Mouse (Mus musculus) CH12F3 (cell line): ENCODE data around the gene Trappc1.
"Not testable (repeated sequence)": the region's sequence is repeated elsewhere in the genome, so short reads cannot be mapped to it uniquely, and the experiment has no call there.

Experiments used
- in situ Hi-C: fragments of 300-500 bp; cut with MboI; formaldehyde crosslinking; loops from 2 replicates; pipeline ENCODE4 v1.14.3; 2020; ENCODE audit warnings: low sequenced_read_pairs

Gene Trappc1

DNA sequence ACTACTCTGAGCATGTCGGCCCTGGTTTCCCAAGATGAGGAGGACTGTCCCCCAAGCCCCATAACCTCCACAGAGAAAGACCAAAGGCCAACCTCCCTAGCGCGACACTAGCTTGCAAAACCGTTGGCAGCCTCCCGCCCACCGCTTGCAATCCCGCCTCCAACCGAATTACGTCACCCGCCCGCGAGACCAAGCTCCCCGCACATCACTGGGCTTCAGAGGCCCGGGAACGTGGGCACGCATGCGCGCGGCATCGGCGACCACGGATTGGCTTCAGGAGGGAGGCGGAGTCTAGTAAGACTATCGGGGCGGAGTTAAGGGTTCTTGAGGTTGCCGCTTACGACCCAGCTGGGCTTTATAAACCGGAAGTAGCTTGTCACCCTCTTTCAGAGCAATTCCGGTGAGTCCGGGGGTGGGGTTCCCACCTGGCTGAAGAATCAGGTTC, at the start of gene Trappc1, which contains the start of gene Cntrob:
Gene Trappc1, plus strand, starts transcription at position 314 of the 445 bp plus-strand sequence.
Gene Cntrob, minus strand, starts transcription at position 109 of the 445 bp plus-strand sequence.
- in situ Hi-C loops, result no loop called here

DNA sequence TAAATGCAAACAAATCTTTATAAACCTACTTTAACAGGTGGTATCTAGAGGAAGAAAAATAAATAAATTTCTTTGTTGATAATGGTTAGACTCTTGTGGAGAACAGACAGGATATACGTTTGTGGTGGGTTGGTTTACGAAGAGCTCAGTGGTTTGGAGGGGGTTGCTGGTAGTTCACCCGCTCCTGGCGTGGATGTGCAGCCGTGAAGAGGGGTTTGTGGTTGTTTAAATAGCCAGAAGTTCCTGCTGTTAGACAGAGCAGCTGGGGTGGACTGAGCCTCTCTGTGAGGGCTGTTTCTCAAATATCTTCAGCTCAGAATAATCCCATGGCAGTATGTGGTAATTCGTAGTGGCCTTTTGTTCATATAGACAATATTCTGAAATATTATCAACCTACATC, 48.1 kb upstream of the Trappc1 start:
- in situ Hi-C loops, result no loop called here

DNA sequence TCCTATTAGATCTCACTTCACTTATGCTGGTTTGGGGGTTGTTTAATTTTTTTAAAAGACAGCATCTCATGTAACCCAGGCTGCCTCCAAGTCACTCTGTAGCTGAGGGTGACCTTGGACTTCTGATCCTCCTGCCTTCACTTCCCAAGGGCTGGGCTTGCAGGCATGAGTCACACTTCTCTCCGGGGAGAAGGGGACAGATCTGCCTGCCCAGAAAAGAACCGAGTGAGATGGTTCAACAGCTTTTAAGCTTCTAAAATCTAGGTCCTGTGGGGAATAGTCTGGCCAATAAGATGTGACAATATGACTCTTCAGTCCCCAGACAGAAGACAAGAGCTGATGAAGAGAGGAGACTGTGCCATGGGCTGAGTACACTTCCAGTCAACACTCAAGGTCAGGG, 47.7 kb upstream of the Trappc1 start:
- in situ Hi-C loops, result no loop called here

DNA sequence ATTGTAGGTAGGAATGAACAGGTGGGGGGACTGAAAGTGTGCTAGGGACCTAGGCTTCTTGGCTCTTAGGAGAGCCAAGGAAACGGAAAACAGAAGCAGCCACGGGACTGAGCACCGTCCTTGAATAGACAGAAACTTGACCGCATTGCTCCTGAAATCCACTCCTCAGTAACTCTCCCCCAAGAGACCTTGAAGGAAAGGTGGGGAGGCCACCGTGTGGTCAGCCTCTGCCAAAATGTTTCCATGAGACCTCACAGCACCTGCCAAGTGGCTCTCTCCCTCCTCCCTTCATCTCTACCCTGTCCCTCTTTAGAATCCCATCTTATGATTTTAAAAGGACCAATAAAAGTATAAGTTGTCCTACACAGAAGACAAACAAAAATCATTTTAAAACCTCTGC, 46.5 kb upstream of the Trappc1 start:
- in situ Hi-C loops, result no loop called here

DNA sequence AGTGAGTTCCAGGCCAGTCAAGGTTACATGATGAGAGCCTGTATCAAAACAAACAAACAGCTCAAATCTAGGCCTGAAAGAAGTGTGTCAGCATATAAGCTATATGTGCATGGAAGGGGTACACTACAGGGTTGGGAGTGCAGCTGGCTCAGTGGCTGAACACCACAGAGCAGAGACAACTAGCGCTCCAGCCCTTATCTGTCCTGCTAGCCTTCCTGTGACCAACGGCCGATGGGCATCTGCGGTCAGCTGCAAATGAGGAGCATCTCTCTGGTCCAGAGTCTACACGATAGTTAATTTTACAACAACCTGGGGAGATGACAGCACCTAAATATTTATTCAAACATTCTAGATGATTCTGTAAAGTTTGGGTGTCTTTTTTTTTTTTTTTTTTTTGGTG, 32.7 kb upstream of the Trappc1 start:
- in situ Hi-C loops, result no loop called here

DNA sequence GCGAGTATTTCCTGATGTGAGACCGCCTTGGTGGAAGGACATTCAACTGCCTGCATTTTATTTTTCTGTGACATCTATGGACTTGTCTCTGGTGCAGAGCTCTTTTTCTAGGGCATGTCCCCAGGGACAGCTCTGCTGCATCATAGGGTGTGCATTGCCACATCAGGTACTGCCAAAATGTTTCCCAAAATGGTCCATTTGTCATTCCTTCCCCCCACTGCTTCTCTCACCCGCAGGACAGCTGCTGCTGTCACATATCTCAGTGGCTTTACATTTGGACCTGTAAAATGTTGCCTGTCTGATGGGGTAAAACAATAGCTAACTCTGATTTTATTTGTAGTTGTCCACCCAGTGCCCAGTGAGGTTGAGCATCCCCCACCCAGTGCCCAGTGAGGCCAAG, 28.5 kb upstream of the Trappc1 start:
- in situ Hi-C loops, result no loop called here

DNA sequence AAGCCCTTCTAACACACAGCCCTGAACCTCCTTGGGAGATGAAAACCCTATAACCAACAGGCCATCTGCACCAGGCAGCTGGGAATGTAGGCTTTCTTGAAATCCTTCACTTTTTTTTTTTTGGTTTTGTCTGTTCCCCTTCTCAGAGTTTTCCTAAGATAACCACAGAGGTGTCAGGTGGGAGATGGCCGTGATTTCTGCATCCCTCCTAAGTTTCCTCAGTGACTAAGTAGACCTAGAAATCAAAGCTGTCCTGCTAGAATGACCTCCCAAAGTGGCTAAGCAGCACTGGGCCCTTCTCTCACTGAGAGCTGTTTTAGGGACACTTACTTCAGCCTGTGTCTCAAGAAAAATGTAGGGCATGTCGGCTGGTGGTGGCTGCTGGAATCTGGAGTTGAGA, 26.0 kb upstream of the Trappc1 start:
- in situ Hi-C loops, result no loop called here

DNA sequence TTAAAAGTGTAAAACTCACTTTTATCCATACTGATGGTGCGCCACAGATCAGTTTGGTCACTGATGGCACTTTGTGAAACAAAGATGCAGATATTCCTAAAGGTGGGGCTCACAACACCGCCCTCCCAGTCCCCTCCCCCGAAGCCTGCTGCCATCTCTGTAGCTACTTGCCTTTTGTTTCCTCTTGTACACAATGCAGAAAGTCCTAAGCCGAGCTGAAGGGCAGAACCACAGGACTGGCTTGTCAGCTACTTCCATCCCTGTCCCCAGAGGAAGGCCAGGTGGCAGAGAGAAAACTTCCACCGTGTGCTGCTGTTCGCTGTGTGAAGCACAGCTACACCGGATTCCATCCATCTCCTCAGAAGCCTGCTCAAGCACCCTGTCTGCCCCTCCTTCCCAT, 25.5 kb upstream of the Trappc1 start:
- in situ Hi-C loops, result no loop called here

DNA sequence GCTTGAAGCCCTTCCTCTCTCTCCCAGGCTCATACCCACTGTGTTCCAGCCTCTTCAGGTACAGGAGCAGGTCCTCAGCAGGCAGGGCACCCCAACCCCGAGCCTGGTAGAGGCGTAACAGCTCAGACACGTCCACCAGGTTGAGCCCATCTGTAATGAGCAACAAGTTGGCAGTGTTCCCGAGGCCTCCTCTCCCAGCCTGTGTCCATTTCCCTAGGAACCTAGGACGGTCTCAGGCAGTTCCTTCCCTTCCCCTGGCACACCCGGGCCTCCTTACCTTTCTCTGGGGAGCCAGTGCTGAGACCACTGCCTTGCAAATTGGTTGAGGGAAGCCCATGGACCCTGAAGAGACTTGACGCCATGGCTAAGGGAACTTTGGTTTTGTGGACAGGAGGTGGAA, 21.0 kb upstream of the Trappc1 start:
- in situ Hi-C loops, result no loop called here

DNA sequence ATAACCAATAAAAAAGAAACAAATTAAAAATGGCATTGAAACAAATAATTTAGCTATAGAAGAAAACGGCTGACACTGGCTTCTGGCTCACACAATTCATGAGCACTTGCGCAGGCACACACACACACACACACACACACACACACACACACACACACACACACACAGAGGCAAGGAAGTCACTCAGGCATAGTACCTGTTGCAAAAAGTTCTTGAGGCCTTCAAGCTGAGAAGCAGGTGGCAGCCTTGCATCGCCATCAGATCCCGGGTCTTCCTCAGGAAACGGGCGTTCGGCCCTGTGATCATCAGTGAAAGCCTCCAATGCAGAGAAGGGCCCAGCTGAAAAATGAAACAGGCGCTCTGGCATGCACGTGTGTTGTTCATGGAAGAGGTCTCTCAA, 18.5 kb upstream of the Trappc1 start:
- in situ Hi-C loops, result no loop called here

DNA sequence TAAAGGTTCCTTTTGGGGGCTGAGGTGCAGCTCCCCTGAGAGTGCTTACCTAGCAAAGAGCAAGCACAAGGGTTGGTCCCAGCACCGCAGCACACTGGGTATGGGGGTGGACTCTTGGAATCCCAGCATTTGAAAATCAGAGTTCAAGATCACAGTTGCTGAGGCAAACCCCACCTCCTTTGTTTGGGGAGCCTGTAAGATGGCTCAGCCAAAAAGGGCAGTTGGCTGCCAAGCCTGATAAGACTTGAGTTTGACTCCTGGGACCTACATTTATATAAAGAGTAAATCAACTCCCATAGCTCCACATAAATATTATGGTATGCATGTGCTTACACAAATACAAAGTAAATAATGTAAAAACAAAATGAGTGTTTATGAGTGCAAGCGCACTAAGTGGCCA, 17.7 kb upstream of the Trappc1 start:
- in situ Hi-C loops, result no loop called here

DNA sequence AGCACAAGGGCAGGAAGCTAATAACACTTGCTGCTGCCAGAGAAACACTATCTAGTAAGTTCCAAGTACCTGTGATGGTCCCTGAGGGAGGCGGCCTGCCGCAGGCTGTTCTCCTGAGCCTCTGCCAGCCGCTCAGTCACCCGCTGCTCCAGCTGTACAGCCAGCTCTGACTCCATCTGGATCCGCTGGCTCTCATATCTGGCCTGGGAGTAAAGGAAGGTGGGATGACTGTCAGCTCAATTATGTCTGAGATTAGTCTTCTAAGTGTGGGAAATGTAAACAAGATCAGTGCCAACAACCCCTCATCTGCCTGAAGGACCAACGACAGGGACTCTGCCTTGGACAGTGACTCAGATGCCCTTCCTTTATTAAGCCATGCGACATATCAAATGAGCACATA, 12.5 kb upstream of the Trappc1 start:
- in situ Hi-C loops, result no loop called here

DNA sequence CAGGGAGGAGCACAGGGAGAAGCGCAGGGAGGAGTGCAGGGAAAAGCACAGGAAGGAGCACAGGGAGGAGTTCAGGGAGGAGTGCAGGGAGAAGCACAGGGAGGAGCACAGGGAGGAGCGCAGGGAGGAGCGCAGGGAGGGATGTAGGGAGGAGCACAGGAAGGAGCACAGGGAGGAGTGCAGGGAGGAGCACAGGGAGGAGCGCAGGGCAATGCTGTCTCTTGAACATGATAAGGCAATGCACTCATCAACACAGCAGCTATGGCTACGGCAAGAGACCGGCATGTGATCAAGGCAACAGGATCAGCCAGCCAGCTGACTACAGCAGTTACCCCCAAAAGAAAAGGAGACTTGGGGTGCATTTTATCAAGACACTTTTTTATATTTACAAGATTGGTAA, 7.4 kb upstream of the Trappc1 start:
- in situ Hi-C loops, result no loop called here

DNA sequence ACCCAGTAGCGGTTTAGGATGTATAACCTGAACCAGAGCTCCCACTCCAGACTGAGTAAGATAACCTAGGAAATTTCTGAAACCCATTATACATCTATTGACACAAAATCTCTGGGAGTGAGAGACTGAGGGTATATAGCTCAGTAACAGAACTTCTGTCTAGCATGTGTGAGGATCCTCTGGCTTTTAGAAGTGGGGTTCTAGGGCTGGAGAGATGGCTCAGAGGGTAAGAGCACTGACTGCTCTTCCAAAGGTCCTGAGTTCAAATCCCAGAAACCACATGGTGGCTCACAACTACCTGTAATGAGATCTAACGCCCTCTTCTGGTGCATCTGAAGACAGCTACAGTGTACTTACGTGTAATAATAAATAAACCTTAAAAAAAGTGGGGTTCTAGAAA, 5.8 kb upstream of the Trappc1 start:
- in situ Hi-C loops, result not testable (repeated sequence)

DNA sequence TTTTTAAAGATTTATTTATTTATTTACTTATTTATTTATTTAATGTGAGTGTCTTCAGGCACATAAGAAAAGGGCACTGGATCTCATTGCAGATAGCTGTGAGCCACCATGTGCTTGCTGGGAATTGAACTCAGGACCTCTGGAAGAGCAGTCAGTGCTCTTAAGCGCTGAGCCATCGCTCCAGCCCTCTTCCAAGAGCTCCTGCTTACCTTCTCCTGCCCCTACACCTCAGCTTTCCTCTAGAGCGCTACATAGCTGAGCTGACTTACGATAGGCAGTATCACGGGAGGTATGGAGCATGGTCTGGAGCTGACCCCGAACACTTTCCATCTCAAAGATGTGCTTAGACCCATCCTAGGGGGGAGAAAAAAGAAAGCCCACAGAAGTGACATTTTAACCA, 2.2 kb upstream of the Trappc1 start:
- in situ Hi-C loops, result no loop called here

DNA sequence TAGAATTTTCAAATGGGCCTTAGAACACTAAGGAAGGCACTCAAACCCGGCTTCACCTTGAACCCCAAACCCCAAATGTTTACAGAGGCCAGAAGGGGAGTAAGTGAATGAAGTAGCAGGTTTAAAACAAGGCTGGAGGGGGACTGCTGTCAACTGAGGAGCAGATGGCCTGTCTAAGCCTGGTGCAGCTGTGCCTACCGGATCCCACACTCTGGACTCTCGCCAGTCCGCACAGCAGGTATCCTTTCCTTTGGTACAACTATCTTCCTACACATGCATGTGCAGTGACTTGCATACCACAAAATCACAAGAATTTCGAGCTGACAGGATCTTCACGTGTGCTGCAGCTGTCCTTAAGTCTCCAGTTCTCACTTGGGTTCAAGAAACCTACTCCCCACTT, 1.8 kb upstream of the Trappc1 start:
- in situ Hi-C loops, result no loop called here

DNA sequence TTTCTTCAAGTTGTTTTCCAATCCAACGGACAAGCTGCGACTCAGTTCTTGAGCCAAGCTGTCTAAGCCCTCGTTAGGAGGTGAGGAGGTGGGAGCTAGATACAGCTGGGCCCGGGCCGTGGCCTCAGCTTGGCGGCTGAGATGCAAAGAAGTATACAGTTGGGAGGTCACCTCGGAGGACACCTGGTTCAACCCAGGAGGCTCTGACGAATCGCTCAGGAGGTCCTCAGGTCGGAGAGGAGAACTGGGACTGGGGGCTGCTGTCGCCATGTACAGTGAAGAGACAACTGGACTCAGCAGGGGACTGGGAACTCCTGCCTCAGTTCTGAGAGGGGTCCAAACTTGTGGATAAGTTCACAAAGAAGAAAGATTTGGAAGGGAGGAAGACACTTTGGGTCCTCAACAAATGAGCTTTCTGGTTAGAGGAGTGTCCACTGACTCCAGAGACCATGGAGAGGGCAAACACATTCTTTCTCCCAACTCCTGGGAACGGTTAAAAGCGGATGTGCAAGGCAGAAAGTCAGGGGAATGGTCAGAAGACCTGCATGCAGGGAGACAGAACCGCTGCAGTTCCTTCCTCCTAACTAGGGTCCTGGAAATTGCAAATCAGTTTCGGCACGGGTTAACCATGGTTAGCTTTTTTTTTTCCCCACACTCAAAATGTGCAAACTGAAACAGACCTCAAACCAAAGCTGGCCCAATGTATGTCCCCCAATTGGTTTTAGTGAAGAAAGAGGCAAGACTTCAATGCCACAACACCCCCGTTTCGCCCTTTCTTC, 898 bp upstream of the Trappc1 start:
- in situ Hi-C loops, result no loop called here

DNA sequence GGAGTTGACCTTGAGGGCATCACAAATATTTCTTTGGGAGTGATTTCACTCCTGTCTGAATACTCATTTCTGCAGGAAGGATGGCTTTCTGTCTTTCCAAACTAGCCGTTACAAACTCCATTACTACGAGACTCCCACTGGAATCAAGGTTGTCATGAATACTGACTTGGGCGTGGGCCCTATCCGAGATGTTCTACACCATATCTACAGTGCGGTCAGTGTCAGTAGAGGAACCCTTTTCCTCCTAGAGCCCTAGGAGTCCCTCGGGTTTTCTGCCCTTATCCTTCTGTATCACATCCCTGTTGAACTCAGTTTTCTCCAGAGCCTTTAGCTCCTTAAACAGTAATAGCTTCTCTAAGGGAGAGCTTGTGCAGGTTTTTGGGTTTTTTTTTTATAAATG, 969 bp downstream of the Trappc1 start:
- in situ Hi-C loops, result no loop called here

DNA sequence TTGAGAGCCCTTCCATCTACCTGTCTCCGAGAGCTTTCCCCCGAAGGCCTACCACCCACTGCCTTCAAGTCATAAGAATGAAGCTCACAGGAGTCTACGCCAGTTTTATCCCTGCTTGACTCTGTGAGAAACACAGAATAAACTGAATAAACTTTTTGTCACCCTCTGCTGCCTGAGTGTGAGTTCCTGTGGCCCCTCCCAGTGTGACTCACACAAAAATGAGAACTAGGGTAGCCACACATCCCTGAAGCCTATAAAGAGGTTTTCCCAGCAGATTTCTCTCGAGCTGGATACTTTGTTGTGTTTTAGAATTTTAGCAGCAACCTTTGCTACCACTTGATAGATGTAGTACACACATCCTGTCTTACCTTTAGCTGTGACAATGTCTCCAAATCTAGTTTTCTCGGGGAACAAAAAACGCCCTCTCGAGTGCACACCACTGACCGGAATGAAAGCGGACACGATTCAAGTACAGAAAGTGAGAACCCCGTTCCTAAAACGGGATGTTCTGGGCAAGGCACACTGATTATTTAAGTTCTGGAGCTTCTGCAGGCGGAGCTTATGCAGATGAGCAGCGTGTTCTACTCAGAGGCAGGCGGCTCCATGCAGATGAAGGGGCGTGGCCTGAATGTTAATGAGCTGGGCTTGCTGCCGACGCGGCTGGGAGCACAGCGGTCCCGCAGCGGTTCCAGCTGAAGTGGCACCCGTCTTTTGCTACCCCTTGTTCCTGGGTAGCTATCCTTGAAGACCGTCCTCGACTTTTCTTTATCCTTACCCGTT, 2.0 kb downstream of the Trappc1 start, which contains the start of gene Kcnab3:
Gene Kcnab3, plus strand, starts transcription at position 631 of the 780 bp plus-strand sequence.
- in situ Hi-C loops, result no loop called here

DNA sequence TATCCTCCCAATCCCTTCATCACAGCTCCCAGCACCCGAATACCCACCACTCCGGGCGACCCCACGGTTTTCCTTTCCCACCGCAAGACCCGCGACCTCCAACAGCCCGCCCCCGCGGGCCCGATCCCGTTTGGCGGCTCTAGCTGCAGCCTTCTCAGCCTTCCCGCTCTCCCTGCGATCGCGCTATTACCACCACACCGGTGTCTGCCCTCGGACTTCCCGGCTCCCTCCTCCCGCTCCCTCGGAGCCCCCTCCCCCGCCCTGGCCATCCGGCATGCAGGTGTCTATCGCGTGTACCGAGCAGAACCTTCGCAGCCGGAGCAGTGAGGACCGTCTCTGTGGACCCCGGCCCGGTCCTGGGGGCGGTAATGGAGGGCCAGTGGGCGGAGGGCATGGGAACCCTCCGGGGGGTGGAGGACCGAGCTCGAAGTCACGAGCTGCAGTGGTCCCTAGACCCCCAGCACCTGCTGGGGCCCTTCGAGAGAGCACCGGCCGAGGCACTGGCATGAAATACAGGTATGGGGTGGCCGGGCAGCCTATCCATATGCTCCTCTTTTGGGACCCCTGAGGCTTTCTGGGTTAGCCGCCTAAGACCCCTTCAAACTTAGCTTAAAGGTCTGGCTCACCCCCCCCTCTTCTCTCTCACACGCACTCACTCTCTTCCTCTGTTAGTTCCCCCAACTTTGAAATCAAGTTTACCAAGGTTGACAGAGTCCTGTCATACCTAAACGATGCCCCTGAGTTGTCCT, 2.8 kb downstream of the Trappc1 start:
- in situ Hi-C loops, result no loop called here

DNA sequence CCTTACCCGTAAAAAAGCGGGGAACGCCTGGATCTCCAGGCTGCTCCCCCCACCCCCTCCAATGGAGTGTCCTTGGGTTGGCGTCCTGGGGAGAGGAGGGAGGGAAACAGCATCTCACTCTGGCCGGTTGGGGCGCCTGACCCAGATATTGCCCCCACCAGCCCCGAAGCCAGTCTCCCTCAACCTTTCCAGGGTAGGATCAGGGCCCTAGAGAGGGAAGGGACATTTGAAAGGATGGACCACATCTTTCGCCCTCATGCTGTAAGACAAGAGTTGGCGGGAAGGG, 3.3 kb downstream of the Trappc1 start:
- in situ Hi-C loops, result no loop called here

DNA sequence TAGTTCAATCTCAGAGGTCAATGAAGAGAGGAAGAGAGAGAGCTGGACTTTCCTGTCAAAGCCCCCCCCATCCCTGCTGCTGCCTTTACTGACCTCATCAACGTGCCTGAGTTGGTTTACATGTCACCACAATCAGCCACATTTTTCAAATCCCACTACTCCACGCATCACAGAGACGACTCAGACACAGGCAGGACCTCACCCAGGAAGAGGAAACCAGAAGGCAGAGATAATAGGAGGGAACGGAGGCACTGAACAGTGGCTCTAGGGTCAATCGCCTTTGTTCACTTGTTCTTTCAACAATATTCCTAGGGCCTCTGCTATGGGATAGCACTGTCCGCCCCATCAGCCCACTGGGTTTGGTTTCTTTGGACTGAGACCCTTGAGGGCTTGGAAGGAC, 3.9 kb downstream of the Trappc1 start:
- in situ Hi-C loops, result no loop called here
